Mouse (Mus musculus): Measurements from ENCODE around the gene Prr9. TPM values are rescaled to one million over a fixed set of nuclear protein-coding genes. Genes with fewer than 3 reads are reported as not detected.
A peak's percentile ranks its signal among the peaks of the same experiment; 100 is the strongest.

Gene Prr9
- polyA plus RNA-seq (2014; fragmentation: Nextera tagmentation; extraction: Ambion mirVana), result not detected in 2 replicates

GRCm38 (mm10) chr3:92123847-92124246 is at the start of gene Prr9:
Gene Prr9 (minus strand): TSS chr3:92123947.
- no peak for ATAC-seq (ENCODE audit: low read depth)
- no peak within 1 kb of the TSS for H3K4me3 ChIP-seq (ENCODE audit: low read depth, low read length)
- no peaks in the 10 kb centered on the region for H3K4me1 ChIP-seq (ENCODE audit: control insufficient read depth, insufficient read depth, low read length)
- H3K27ac ChIP-seq (ENCODE audit: low read depth, low read length), result no peak within 1 kb of the TSS
- no peaks in the 10 kb centered on the region for H3K36me3 ChIP-seq (ENCODE audit: control insufficient read depth, insufficient read depth, low read length)
- H3K9ac ChIP-seq (replicated peaks; ENCODE audit: low read depth, low read length), result no peak within 1 kb of the TSS
- 80% methylated on average over 5 of the region's 5 CpGs for WGBS
- H3K27me3 ChIP-seq (ENCODE audit: control insufficient read depth, insufficient read depth, low read length), result no peaks in the 10 kb centered on the region
- H3K4me2 ChIP-seq (ENCODE audit: low read depth, low read length), result no peak within 1 kb of the TSS
- H3K9me3 ChIP-seq (ENCODE audit: control insufficient read depth, low read length), result no peaks in the 10 kb centered on the region

- H3K4me3 ChIP-seq (ENCODE audit: low read depth, low read length), result no peak overlapping the region
- no peaks in the 10 kb centered on the region for H3K4me1 ChIP-seq (ENCODE audit: control insufficient read depth, insufficient read depth, low read length)
- H3K9me3 ChIP-seq (ENCODE audit: control insufficient read depth, low read length), result no peaks in the 10 kb centered on the region
- no peak overlapping the region for H3K9ac ChIP-seq (replicated peaks; ENCODE audit: low read depth, low read length)
- no peaks in the 10 kb centered on the region for H3K36me3 ChIP-seq (ENCODE audit: control insufficient read depth, insufficient read depth, low read length)
- H3K27me3 ChIP-seq (ENCODE audit: control insufficient read depth, insufficient read depth, low read length), result no peaks in the 10 kb centered on the region
- no peak overlapping the region for H3K4me2 ChIP-seq (ENCODE audit: low read depth, low read length)
- 85% methylated on average over 3 of the region's 3 CpGs for WGBS
- no peak overlapping the region for H3K27ac ChIP-seq (ENCODE audit: low read depth, low read length)
- ATAC-seq (ENCODE audit: low read depth), result no peak
Observed at GRCm38 (mm10) chr3:92169847-92170246, 46.1 kb upstream of the Prr9 start.

DNA sequence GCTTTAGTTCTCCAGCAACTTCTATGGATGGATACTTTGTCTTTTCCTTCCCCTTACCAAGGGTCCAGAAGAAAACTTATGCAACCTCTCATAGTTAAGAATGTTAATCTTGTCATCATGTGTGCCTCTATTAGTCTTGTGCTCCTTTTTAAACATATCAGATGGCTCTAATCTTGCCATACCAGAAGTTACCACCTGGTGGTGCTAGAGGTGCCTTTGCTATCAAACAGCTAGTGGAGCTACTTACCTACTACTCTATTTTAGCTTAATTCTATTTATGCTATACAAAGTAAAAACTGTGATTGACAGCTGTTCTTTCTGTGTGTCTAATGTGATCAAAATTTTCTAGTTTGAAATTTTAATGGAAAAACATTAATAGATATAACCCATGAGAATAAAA is 29.6 kb upstream of the Prr9 start:
- Histone ChIP-seq H3K4me1 (ENCODE audit: control insufficient read depth, insufficient read depth, low read length) (no peaks in the 10 kb centered on the region), H3K27ac (ENCODE audit: low read depth, low read length) (no peak overlapping the region), H3K4me2 (ENCODE audit: low read depth, low read length) (no peak overlapping the region), H3K9me3 (ENCODE audit: control insufficient read depth, low read length) (no peaks in the 10 kb centered on the region), H3K4me3 (ENCODE audit: low read depth, low read length) (no peak overlapping the region), H3K36me3 (ENCODE audit: control insufficient read depth, insufficient read depth, low read length) (no peaks in the 10 kb centered on the region), H3K27me3 (ENCODE audit: control insufficient read depth, insufficient read depth, low read length) (no peaks in the 10 kb centered on the region), H3K9ac (replicated peaks; ENCODE audit: low read depth, low read length) (no peak overlapping the region)
- ATAC-seq (ENCODE audit: low read depth), result peak; percentile 50; the same call in 1 of the 2 replicates

DNA sequence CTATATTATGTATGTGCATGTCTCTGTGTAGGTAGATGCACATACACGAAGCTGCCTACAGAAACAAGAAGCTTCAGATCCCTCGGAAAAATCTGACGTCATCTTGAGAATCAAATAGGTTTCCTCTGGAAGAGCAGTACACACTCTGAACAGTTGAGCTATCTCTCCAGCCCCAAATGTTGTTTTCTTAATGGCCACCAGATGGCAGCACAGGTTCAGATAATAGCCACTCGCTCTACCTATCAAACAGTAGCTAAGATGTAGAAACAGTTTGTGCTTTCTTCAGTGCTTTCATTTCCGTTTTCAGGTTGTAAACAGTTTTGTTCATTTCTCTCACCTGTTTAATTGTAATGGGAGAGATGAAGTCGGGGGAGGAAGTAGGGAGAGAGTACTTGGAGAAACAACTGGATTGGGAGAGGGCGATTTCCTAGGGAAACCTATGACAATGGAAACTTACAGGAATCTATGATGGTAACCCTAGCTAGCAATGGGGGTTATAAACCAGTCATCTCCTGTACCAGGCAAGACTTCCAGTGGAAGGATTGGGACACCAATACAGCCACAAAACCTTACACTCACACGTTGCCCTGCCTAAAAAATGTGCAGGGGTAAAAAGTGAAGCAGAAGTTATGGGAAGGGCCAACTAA is 27.0 kb upstream of the Prr9 start:
- H3K36me3 ChIP-seq (ENCODE audit: control insufficient read depth, insufficient read depth, low read length), result no peaks in the 10 kb centered on the region
- no peaks in the 10 kb centered on the region for H3K4me1 ChIP-seq (ENCODE audit: control insufficient read depth, insufficient read depth, low read length)
- peak; percentile 97 for ATAC-seq (ENCODE audit: low read depth)
- no peaks in the 10 kb centered on the region for H3K9me3 ChIP-seq (ENCODE audit: control insufficient read depth, low read length)
- no peaks in the 10 kb centered on the region for H3K27me3 ChIP-seq (ENCODE audit: control insufficient read depth, insufficient read depth, low read length)
- H3K4me2 ChIP-seq (ENCODE audit: low read depth, low read length), result no peak overlapping the region
- WGBS, result 26% methylated on average over 8 of the region's 8 CpGs
- no peak overlapping the region for H3K27ac ChIP-seq (ENCODE audit: low read depth, low read length)
- no peak overlapping the region for H3K9ac ChIP-seq (replicated peaks; ENCODE audit: low read depth, low read length)
- H3K4me3 ChIP-seq (ENCODE audit: low read depth, low read length), result no peak overlapping the region

DNA sequence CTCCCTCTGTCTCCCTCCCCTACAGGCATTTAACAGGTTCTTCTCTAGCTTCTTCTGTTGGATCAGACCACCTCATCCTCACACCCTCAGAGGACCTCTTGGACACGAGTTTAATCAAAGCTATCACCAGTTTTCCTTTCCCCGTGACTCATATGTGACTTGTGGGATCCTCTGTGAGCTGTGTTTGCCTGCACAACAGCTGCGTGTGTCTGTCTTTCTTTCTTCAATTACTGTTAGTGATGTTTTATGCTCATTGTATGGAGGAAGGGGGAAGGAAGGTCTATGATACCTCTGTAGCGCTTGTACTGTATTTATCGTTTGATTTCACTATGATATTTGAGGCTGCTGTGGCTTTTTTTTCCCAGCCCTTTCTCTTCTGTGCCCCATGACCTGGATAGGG is 24.2 kb upstream of the Prr9 start:
- no peak overlapping the region for H3K4me3 ChIP-seq (ENCODE audit: low read depth, low read length)
- WGBS, result 77% methylated on average over 5 of the region's 5 CpGs
- no peak for ATAC-seq (ENCODE audit: low read depth)

DNA sequence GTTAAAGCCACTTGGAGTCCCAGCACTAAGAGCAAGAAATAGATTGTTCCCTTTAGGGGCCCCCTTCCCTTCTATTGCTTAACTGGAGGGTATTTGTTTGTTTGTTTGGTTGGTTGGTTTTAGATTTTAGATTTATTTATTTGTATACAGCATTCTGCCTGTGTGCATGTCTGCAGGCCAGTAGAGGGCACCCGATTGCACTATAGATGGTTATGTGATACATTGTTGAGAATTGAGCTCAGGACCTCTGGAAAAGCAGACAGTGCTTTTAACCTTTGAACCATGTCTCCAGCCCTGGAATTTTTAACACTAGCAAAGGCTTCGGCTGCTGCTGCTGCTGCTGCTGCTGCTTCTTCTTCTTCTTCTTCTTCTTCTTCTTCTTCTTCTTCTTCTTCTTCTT is 23.7 kb upstream of the Prr9 start:
- H3K4me2 ChIP-seq (ENCODE audit: low read depth, low read length), result no peak overlapping the region
- H3K36me3 ChIP-seq (ENCODE audit: control insufficient read depth, insufficient read depth, low read length), result no peaks in the 10 kb centered on the region
- WGBS, result 55% methylated on average over 2 of the region's 2 CpGs
- H3K4me3 ChIP-seq (ENCODE audit: low read depth, low read length), result no peak overlapping the region
- H3K27ac ChIP-seq (ENCODE audit: low read depth, low read length), result no peak overlapping the region
- H3K9me3 ChIP-seq (ENCODE audit: control insufficient read depth, low read length), result no peaks in the 10 kb centered on the region
- no peak overlapping the region for H3K9ac ChIP-seq (replicated peaks; ENCODE audit: low read depth, low read length)
- no peaks in the 10 kb centered on the region for H3K4me1 ChIP-seq (ENCODE audit: control insufficient read depth, insufficient read depth, low read length)
- no peaks in the 10 kb centered on the region for H3K27me3 ChIP-seq (ENCODE audit: control insufficient read depth, insufficient read depth, low read length)
- ATAC-seq (ENCODE audit: low read depth), result no peak

More for the DNA sequence above, 24.2 kb upstream of the Prr9 start:
- no peak overlapping the region for H3K9ac ChIP-seq (replicated peaks; ENCODE audit: low read depth, low read length)
- no peaks in the 10 kb centered on the region for H3K4me1 ChIP-seq (ENCODE audit: control insufficient read depth, insufficient read depth, low read length)
- H3K9me3 ChIP-seq (ENCODE audit: control insufficient read depth, low read length), result no peaks in the 10 kb centered on the region
- no peaks in the 10 kb centered on the region for H3K36me3 ChIP-seq (ENCODE audit: control insufficient read depth, insufficient read depth, low read length)
- H3K4me2 ChIP-seq (ENCODE audit: low read depth, low read length), result no peak overlapping the region
- H3K27me3 ChIP-seq (ENCODE audit: control insufficient read depth, insufficient read depth, low read length), result no peaks in the 10 kb centered on the region
- no peak overlapping the region for H3K27ac ChIP-seq (ENCODE audit: low read depth, low read length)

- no peak within 1 kb of the TSS for H3K4me2 ChIP-seq (ENCODE audit: low read depth, low read length)
- no peak for ATAC-seq (ENCODE audit: low read depth)
- 89% methylated on average over 1 of the region's 1 CpGs for WGBS
- no peaks in the 10 kb centered on the region for H3K27me3 ChIP-seq (ENCODE audit: control insufficient read depth, insufficient read depth, low read length)
- no peak within 1 kb of the TSS for H3K27ac ChIP-seq (ENCODE audit: low read depth, low read length)
- H3K4me3 ChIP-seq (ENCODE audit: low read depth, low read length), result no peak within 1 kb of the TSS
- no peaks in the 10 kb centered on the region for H3K4me1 ChIP-seq (ENCODE audit: control insufficient read depth, insufficient read depth, low read length)
- H3K9me3 ChIP-seq (ENCODE audit: control insufficient read depth, low read length), result no peaks in the 10 kb centered on the region
- no peak within 1 kb of the TSS for H3K9ac ChIP-seq (replicated peaks; ENCODE audit: low read depth, low read length)
- H3K36me3 ChIP-seq (ENCODE audit: control insufficient read depth, insufficient read depth, low read length), result no peaks in the 10 kb centered on the region
Observed at GRCm38 (mm10) chr3:92142644-92143043, 18.9 kb upstream of the Prr9 start, which contains the start of gene Lelp1. Gene Lelp1 (minus strand): TSS chr3:92142744.

- no peak overlapping the region for H3K4me3 ChIP-seq (ENCODE audit: low read depth, low read length)
- 81% methylated on average over 3 of the region's 3 CpGs for WGBS
- no peak overlapping the region for H3K4me2 ChIP-seq (ENCODE audit: low read depth, low read length)
- no peaks in the 10 kb centered on the region for H3K27me3 ChIP-seq (ENCODE audit: control insufficient read depth, insufficient read depth, low read length)
- H3K36me3 ChIP-seq (ENCODE audit: control insufficient read depth, insufficient read depth, low read length), result no peaks in the 10 kb centered on the region
- no peak overlapping the region for H3K27ac ChIP-seq (ENCODE audit: low read depth, low read length)
- no peak for ATAC-seq (ENCODE audit: low read depth)
- no peak overlapping the region for H3K9ac ChIP-seq (replicated peaks; ENCODE audit: low read depth, low read length)
- no peaks in the 10 kb centered on the region for H3K9me3 ChIP-seq (ENCODE audit: control insufficient read depth, low read length)
- no peaks in the 10 kb centered on the region for H3K4me1 ChIP-seq (ENCODE audit: control insufficient read depth, insufficient read depth, low read length)
Observed at GRCm38 (mm10) chr3:92120902-92121301, 2.8 kb downstream of the Prr9 start.

GRCm38 (mm10) chr3:92117930-92118329 is 5.8 kb downstream of the Prr9 start:
- Histone ChIP-seq H3K27me3 (ENCODE audit: control insufficient read depth, insufficient read depth, low read length) (no peaks in the 10 kb centered on the region), H3K9ac (replicated peaks; ENCODE audit: low read depth, low read length) (no peak overlapping the region), H3K27ac (ENCODE audit: low read depth, low read length) (no peak overlapping the region), H3K4me1 (ENCODE audit: control insufficient read depth, insufficient read depth, low read length) (no peaks in the 10 kb centered on the region), H3K4me2 (ENCODE audit: low read depth, low read length) (no peak overlapping the region), H3K4me3 (ENCODE audit: low read depth, low read length) (no peak overlapping the region), H3K9me3 (ENCODE audit: control insufficient read depth, low read length) (no peaks in the 10 kb centered on the region), H3K36me3 (ENCODE audit: control insufficient read depth, insufficient read depth, low read length) (no peaks in the 10 kb centered on the region)
- peak; percentile 73; the same call in 1 of the 2 replicates for ATAC-seq (ENCODE audit: low read depth)
- 39% methylated on average over 3 of the region's 3 CpGs for WGBS
